Mouse (Mus musculus): ENCODE measurements around the gene Vps13c.
A peak's percentile ranks its signal among the peaks of the same experiment; 100 is the strongest.

The Vps13c gene

GRCm38 (mm10) chr9:67831359-67832045, 8.7 kb upstream of the Vps13c start:
- DNase-seq (ENCODE audit: low read depth): no peak

- no peak for DNase-seq (ENCODE audit: low read depth)
These were observed 8.1 kb upstream of the Vps13c start, which contains the start of gene C2cd4a for GRCm38 (mm10) chr9:67832046-67832605. TSS of gene C2cd4a (minus strand) at chr9:67832330.

GRCm38 (mm10) chr9:67834535-67834934, 5.7 kb upstream of the Vps13c start:
- no peak for DNase-seq (ENCODE audit: low read depth)

- no peak for DNase-seq (ENCODE audit: low read depth)
These were observed 2.9 kb upstream of the Vps13c start for GRCm38 (mm10) chr9:67837311-67837710.

- DNase-seq (ENCODE audit: low read depth): no peak
These were observed 2.6 kb downstream of the Vps13c start for GRCm38 (mm10) chr9:67842797-67843196.

GRCm38 (mm10) chr9:67845012-67845411, 4.8 kb downstream of the Vps13c start:
- DNase-seq (ENCODE audit: low read depth): no peak

GRCm38 (mm10) chr9:67845648-67846047, 5.5 kb downstream of the Vps13c start:
- DNase-seq (ENCODE audit: low read depth): no peak

GRCm38 (mm10) chr9:67846089-67846488, 5.9 kb downstream of the Vps13c start:
- no peak for DNase-seq (ENCODE audit: low read depth)

- DNase-seq (ENCODE audit: low read depth): no peak
These were observed 7.4 kb downstream of the Vps13c start for GRCm38 (mm10) chr9:67847606-67848005.

GRCm38 (mm10) chr9:67849397-67849796, 9.2 kb downstream of the Vps13c start:
- no peak for DNase-seq (ENCODE audit: low read depth)

GRCm38 (mm10) chr9:67849846-67850245, 9.7 kb downstream of the Vps13c start:
- DNase-seq (ENCODE audit: low read depth): no peak

- DNase-seq (ENCODE audit: low read depth): no peak
These were observed 11.0 kb downstream of the Vps13c start for GRCm38 (mm10) chr9:67851150-67851549.

GRCm38 (mm10) chr9:67860273-67860672, 20.1 kb downstream of the Vps13c start:
- DNase-seq (ENCODE audit: low read depth): no peak

GRCm38 (mm10) chr9:67863332-67863731, 23.1 kb downstream of the Vps13c start:
- DNase-seq (ENCODE audit: low read depth): no peak

- DNase-seq (ENCODE audit: low read depth): no peak
These were observed 23.8 kb downstream of the Vps13c start for GRCm38 (mm10) chr9:67864011-67864410.

GRCm38 (mm10) chr9:67865411-67865810, 25.2 kb downstream of the Vps13c start:
- no peak for DNase-seq (ENCODE audit: low read depth)

- DNase-seq (ENCODE audit: low read depth): no peak
These were observed 27.2 kb downstream of the Vps13c start for GRCm38 (mm10) chr9:67867411-67867810.

- DNase-seq (ENCODE audit: low read depth): peak; percentile 89
These were observed 29.7 kb downstream of the Vps13c start for GRCm38 (mm10) chr9:67869691-67870450.

- no peak for DNase-seq (ENCODE audit: low read depth)
These were observed 34.5 kb downstream of the Vps13c start for GRCm38 (mm10) chr9:67874522-67875222.

- no peak for DNase-seq (ENCODE audit: low read depth)
These were observed 35.1 kb downstream of the Vps13c start for GRCm38 (mm10) chr9:67875337-67875736.

- no peak for DNase-seq (ENCODE audit: low read depth)
These were observed 37.0 kb downstream of the Vps13c start for GRCm38 (mm10) chr9:67877081-67877718.

GRCm38 (mm10) chr9:67878197-67878769, 38.1 kb downstream of the Vps13c start:
- no peak for DNase-seq (ENCODE audit: low read depth)
